Mouse (Mus musculus) brain, adult 2 months (tissue): ENCODE measurements at regions not wholly inside any gene's neighbourhood (a gene's known extent, or its start where the extent isn't known, plus 50 kb on each side); places are given as distances from the start of the nearest gene placed in this dataset.

ENCODE experiments used
- DNase-seq: peaks from one replicate; pipeline ENCODE4 v3.0.0; 2011; ENCODE audit warnings: low read depth, low spot score

DNA sequence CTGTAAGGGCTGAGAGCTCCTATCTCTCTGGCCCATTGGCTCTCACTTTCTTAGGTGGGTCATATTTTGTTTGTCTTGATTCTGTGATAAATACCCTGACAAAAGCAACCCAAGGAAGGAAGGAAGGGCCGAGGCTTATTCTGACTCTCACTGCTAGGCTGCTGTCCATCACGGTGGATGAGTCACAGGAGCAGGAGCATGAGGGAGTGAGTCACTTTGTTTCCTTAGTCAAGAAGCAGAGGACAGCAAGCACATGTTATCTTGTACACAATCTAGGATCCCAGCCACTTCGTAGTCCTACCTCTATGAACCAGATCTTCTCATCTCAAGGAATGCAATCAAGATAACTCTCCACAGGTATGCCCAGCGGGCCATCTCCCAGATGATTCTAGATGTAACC lies 69.9 kb downstream of the Atp6v1g3 start:
- peak; percentile 50 for DNase-seq

DNA sequence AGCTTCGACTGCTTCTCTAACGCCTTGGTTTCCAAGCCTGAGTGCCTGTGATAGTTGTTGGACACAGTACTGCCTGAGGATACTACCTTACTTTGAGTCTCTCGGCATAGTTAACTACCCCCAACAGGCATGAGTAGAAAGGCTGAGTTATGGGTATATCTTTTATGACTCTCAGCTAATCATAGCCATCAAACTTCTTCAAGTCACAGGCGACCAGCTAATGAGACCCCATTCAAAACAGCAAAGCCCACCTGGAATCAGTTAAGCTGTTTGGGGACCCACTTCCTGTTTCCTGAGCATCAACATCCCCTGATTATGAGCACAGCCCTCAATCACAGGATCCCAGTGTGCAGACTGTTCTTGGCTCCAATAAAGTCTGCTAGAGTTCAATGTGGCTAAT lies 71.4 kb downstream of the Atp6v1g3 start:
- DNase-seq: no peak

DNA sequence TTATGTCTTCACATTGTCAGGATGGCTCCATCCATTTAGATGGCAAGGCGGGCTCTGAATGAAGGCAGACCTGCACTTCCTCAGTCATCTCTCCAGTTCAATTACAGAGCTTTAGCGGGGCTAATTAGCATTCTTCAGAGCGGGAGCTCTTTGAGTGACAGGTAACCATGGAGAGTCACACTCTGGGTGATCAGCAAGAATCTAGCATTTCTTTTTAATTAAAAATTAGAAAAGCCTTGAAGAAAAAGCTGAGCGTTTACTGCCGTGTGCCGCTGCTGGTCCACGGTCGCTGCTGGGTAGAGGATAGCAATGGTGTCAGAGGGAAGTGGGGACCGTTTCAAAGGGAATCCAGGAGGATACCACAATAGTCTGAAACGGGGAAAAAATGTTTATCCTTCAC lies 72.5 kb downstream of the Atp6v1g3 start:
- DNase-seq: peak; percentile 39

DNA sequence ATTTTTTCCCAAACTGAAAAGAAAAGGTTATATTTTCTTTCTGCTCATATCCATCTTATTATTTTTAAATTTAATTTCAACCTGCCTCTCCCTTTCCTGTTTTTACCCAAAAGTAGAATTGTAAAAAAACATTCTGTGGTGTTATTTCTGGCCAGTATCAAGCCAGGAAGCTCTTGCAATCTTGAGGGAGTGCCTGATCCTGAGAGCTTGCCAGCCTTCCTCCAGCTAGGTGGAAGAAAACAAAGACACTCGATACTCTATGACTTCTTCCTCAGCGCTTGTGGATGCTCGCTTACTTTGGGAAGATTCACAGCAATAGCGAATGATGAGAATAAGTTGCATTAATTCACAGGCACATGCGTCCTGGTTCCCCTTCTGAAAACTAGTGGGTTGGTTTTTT lies 73.4 kb downstream of the Atp6v1g3 start:
- no peak for DNase-seq

DNA sequence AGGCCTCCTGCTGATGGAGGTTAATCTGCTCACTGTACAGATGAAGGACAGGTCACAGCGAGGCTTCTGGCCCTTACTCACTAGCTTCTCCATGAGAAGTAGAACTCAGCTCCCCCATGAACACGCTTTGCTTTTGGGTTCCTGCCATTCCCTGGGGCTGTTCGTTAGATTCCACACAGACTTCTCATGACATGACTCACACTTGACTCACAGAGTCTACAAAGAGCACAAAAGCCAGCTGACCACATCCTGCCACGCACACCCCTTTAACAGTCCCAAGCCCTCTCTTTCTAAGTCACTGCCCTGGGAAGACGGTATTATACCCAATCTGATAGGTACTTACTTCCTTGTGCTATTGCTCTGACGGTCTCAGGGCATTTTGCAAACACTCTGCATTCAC lies 74.9 kb downstream of the Atp6v1g3 start:
- no peak for DNase-seq

DNA sequence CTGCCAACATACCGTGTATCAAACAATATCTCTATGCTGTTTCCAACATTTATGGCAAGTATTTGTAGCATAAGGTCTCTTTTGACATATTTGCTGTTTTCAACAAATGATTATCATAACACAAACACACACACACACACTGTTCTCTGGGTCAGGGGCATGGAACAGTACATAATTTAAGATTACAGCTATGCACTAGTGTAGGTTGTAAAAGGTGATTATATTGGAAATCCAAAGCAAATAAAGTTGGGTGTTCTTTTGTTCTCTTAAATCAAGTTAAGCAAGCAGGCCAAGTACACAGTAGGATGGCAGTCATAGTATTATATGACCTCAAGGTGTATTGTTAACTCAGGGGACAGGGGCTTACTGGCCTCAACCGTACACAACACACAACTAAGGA lies 75.6 kb downstream of the Atp6v1g3 start:
- DNase-seq: no peak

DNA sequence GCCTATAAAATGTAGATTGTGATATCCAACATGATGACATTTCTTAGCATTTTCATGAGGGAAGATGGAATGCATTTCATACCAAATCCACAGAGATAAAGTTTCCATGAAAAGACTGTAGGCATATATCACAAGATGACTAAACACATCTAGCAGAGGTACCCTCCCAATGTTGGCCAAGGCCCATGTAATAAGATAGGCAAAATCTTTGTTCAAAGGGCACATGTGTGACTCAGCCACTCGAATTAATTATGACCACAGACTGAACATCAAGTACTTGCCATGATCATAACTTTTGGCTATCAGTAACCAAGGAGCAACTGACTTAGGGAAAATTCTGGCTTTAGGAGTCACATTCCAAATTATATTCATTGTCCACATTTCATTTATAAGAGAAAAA lies 82.9 kb downstream of the Atp6v1g3 start:
- DNase-seq: no peak

DNA sequence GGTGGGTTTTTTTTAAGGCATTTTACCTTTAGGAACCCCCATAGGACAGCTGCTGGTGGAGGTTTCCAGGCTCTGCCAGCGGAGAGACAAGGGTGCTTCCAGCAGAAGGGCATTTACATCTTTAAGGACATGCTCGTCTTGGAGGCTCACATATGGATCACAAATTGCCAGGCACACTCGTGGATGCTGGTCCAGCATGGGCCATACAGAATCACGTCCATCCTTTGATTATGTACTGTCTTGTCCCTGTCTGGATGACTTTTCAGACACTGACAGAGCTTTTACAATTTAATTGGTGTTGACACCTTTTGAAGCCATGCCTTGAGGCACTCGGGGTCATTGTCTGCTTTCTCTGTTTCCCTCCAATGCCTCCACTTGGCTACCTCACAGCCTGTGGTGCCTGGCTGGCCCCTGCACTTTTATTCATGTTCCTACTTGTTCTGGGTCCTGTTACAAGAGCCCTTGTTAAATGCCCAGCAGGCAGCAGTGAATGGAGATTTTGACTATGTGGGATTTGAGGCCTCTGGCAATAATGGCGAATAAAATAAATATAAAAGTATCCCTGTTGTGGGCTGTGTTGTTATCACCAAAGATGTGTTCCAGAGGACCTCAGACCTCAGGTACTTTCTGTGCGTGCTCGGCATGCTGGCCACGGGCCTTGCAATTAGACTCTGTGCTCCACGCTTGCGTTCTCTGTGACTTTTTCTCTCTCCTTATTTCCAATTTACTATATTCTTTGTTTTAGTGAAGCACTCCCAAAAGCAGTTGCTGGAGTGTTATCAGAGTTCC lies 89.3 kb downstream of the Atp6v1g3 start:
- DNase-seq: no peak

DNA sequence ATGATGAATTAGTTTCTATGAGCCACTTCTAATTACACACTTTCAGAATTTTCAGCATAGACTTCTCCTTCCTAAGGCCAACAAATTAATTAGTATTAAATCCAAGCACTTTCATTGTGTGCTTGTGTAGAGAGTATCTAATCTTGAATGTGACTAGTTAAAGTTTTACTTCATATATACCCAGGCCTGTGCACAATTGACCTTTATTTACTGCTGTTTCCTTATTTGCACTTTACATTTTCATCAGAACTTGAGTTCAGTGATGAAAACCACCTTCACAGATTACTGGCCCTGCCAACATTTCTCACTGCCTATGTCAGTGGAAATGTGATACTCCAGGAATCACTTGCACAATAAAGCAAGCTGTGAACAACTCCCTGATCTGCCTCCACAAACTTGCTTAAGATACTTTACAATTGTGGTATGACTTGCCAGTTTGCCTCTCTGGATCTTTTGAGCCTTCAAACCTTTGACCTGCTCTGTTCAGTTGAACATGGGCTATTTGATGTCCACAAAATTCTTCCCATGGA lies 96.5 kb downstream of the Atp6v1g3 start:
- DNase-seq: no peak

DNA sequence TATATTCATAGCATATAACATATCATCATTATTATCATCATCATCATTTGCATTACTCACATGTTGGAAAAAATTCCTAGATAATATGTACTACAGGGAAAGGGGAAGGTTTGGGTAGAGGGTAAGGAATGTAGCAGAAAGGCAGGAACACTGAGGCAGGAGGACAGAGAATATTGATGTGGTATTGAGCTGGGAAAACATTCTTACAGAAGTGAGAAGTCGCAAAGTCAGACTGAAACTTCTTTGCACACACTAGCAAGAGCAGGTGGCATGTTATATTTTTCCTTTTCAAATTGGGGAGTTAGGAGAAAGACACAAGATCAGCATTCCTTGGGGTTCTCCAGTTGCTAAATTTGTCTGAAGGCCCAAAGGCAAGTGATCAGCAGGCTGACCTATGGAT lies 97.9 kb downstream of the Atp6v1g3 start:
- no peak for DNase-seq

DNA sequence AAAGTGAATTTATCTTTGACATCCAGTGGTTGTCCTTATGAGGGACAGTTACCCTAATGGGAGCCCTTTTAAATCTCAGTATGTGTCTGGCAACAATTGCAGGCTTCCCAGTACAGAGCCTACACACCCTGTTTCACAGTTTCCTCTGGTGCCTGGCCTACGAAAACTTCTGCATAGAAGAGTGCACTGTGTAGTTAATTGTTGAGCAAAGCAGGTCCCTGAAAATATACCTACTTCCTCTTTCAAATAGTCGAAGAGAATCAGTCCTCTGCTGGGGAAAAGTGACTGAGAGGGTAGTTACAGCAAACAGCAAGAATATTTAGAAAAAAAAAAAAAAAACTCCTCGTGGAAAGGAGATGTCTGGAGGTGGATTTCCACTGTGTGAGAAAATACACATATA lies 110.6 kb downstream of the Atp6v1g3 start:
- DNase-seq: no peak

DNA sequence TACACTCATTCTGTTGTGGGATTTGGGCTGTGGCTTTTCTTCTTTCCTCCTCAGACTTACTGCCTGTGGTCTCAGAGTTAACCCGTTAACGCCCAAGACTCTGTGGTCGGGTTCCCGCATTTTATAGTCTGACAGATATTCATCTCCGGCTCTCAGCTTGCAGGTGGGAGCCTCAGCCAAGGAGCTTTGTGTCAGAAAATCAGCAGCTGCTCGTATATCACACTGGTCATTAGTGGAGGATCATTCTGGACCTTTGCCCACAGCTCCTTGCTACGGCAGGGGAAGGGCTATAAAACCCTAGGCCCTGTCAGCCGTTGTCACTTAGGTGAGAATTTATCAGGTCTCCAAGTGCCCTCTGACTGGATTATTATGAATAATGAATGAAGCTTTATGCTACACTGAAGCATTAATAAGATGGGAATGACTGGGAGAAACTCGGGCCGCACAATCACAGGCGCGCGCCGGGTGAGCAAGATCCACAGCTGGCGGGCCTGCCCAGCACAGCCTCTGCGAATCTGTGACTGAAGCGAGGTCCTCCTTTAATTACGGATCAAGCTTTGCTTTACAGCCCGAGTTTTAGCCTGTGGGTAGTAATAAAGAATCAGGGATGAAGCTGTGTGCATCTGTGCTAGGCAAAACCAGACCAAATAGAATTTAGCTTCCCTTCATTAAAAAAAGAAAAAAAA lies 111.8 kb downstream of the Atp6v1g3 start:
- peak; percentile 4 for DNase-seq

DNA sequence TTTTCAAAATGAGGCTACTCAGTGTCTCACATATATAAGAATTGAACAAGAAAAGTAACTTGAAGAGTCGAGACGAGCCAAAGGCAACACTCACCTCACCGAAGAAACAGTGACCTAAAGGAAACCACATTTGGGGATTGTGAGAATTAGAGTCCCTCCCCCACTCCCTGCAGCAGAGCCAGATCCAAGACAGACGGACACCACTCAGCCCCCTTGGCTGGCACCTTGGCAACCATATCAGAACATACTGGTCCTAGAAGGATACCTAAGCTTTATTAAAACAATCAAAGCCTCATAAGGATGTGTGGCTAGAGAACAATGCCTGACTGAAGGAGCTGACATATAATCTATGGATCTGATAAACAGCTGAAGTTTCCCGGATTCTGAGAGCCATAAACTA lies 112.5 kb downstream of the Atp6v1g3 start:
- no peak for DNase-seq

DNA sequence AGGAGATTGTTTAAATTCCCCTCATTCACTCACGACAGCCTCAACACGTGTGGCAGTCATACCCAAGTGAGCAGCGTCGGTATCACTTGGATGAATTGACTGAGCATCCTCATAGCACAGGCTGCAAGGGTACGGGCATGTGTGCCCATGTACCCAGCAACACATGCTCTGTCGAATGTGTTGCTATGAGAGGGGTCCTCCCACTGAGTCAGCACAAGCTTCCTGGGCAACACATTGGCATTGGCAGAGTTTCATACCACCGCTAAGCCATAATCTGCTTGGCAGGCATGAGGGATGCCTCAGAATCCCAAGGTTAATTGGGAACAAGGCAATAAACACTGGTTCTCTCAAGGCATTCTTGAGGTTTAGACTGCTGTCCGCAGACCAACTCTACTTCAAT lies 115.1 kb downstream of the Atp6v1g3 start:
- peak; percentile 12 for DNase-seq

DNA sequence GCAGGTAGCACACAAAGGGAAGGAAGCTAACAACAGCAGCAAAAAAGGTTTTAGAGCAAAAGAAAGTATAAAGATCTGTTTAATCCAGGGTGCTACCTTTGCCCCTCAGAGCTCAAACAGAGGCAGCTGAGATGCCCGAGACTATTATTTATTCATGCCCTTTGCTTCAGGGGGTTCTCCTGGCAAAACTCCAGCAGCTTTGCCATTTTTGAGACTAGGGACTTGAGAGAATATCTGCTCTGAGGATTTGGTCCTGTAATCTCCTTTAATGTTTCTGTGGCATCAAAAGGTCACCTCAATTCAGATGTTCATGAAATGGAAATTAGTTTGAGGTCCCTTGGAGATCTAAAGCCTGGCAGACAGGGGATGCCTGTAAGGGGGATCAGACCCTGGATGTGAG lies 116.1 kb downstream of the Atp6v1g3 start:
- no peak for DNase-seq

DNA sequence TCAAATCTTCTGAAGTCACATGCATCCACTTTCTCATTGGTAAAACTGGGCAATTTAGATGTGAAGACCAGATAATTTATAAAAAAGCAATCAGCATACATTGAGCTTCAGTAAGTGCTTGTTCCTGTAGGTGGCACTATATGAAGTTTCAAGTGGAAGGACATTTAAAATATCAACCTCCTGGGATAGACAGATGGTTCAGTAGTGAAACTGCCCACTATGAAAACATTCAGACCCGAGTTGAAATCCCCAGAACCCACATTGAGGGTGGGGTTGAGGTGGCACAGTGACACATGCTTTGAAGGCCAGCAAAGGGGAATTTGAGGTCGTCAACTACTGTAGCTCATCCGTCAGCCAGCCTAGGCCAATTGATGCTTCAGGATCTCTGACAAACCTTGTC lies 145.1 kb downstream of the Atp6v1g3 start:
- no peak for DNase-seq

DNA sequence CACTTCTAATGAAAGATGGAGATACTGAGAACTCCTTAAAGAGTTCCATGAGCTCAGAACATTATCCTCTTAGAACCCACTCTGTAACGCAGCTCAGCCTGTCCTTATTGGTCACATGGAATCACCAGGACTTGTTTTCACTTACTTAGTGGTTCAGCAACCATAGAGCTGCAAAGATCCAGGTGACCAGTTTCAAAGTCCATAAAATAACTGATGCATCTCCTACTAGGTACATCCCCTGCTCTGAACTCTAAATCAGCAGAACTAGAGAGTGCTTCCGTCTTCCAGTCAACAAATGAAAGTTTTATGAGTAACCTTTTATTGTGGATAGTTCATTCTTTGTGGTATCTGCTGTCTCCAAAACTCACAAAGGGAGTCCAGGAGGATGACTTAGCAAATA lies 153.9 kb downstream of the Atp6v1g3 start:
- no peak for DNase-seq
